In genomic region chr13:83713661-83714291, GRCm38 (mm10) we compare ENCODE assay signal across 11 mouse cellular contexts.
A peak's percentile ranks its signal among the peaks of the same experiment; 100 is the strongest.
DNase-seq lines count a peak whose midpoint lies in the region; ATAC-seq and TF ChIP-seq lines count a peak whose summit lies in the region.
"Had no signal": no experiment of that assay in that cellular context is flagged by ENCODE, and none has a peak within 500 bp of the region (broad histone marks: within the 10 kb centered on the region; RNA-seq: fewer than 3 reads in every experiment).

No protein-coding gene starts in this region.

- no peaks in the 10 kb centered on the region for H3K36me3 ChIP-seq in intestine, embryonic 14.5 days (ENCODE audit: control insufficient read depth, insufficient read depth, low read length)
- no peaks in the 10 kb centered on the region for H3K36me3 ChIP-seq in intestine, postnatal 0 days (ENCODE audit: control insufficient read depth, insufficient read depth)
- H3K36me3 ChIP-seq in embryonic facial prominence, embryonic 12.5 days: no peaks in the 10 kb centered on the region
- H3K36me3 ChIP-seq in kidney, embryonic 16.5 days (ENCODE audit: insufficient read depth, low read length): no peaks in the 10 kb centered on the region

- H3K27me3 ChIP-seq in intestine, embryonic 14.5 days (replicated peaks; ENCODE audit: control insufficient read depth, insufficient read depth, low read length): peaks cover 78% of the 10 kb centered on the region
- peaks cover 64% of the 10 kb centered on the region for H3K27me3 ChIP-seq in intestine, postnatal 0 days (replicated peaks; ENCODE audit: control insufficient read depth, insufficient read depth, low read length)
- H3K27me3 ChIP-seq in embryonic facial prominence, embryonic 12.5 days: peaks cover 64% of the 10 kb centered on the region
- H3K27me3 ChIP-seq in kidney, embryonic 16.5 days (ENCODE audit: insufficient read depth, low read length): peaks cover 79% of the 10 kb centered on the region

- DNase-seq in intestine, embryonic 14.5 days (ENCODE audit: low spot score): peak; percentile 54
- DNase-seq in layer of hippocampus, postnatal 25 days (ENCODE audit: extremely low spot score in 1 of 2, low spot score in 1 of 2): peak; percentile 30 to 53
- no peak for DNase-seq in adrenal gland, postnatal 36 days
- DNase-seq in kidney, postnatal 14 days: no peak

- no peak for TF ChIP-seq CTCF in intestine, postnatal 0 days (IDR thresholded peaks at IDR 0.05; ENCODE audit: low read depth)
- no peak for TF ChIP-seq CTCF in olfactory bulb, adult 2 months (IDR thresholded peaks at IDR 0.05; ENCODE audit: insufficient read depth, low read depth, low read length)

- no peak overlapping the region for H3K4me2 ChIP-seq in intestine, embryonic 14.5 days (ENCODE audit: low read length)
- H3K4me2 ChIP-seq in intestine, postnatal 0 days (replicated peaks; ENCODE audit: low read depth): no peak overlapping the region
- H3K4me2 ChIP-seq in embryonic facial prominence, embryonic 12.5 days (replicated peaks): 0 out of 2 replicates have a peak overlapping the region, but pooled peaks have one; percentile 5
- no peak overlapping the region for H3K4me2 ChIP-seq in kidney, embryonic 16.5 days (replicated peaks; ENCODE audit: low read depth, low read length)

- TF ChIP-seq POLR2A in olfactory bulb, adult 2 months (IDR thresholded peaks at IDR 0.05; ENCODE audit: insufficient read depth, low read depth, low read length): no peak

- H3K4me1 ChIP-seq in intestine, embryonic 14.5 days (replicated peaks; ENCODE audit: control insufficient read depth, insufficient read depth, low read length): no peaks in the 10 kb centered on the region
- H3K4me1 ChIP-seq in intestine, postnatal 0 days (replicated peaks; ENCODE audit: control insufficient read depth, insufficient read depth, low read length): no peaks in the 10 kb centered on the region
- H3K4me1 ChIP-seq in embryonic facial prominence, embryonic 12.5 days: no peaks in the 10 kb centered on the region
- peaks cover 4% of the 10 kb centered on the region; the same call in 1 of the 2 replicates for H3K4me1 ChIP-seq in olfactory bulb, adult 2 months (ENCODE audit: control insufficient read depth, insufficient read depth, low read length)
- H3K4me1 ChIP-seq in kidney, embryonic 16.5 days (ENCODE audit: insufficient read depth, low read length): no peaks in the 10 kb centered on the region

- no peak overlapping the region for H3K4me3 ChIP-seq in intestine, embryonic 14.5 days (ENCODE audit: low read depth, low read length)
- H3K4me3 ChIP-seq in intestine, postnatal 0 days (ENCODE audit: low read depth, low read length): no peak overlapping the region
- H3K4me3 ChIP-seq in embryonic facial prominence, embryonic 12.5 days: no peak overlapping the region
- H3K4me3 ChIP-seq in olfactory bulb, adult 2 months (ENCODE audit: insufficient read depth, low read depth, low read length): peak overlapping the region; percentile 11; the same call in 1 of the 2 replicates
- no peak overlapping the region for H3K4me3 ChIP-seq in kidney, embryonic 16.5 days (ENCODE audit: low read length)

- no peak for ATAC-seq in intestine, embryonic 14.5 days (replicated peaks; ENCODE audit: low FRiP score, low TSS enrichment, low read depth)
- no peak for ATAC-seq in intestine, postnatal 0 days
- ATAC-seq in embryonic facial prominence, embryonic 12.5 days (ENCODE audit: insufficient number of reproducible peaks, insufficient read depth, low FRiP score, low TSS enrichment): no peak
- ATAC-seq in kidney, embryonic 16.5 days (ENCODE audit: low FRiP score, low TSS enrichment): no peak
- ATAC-seq: CD4-positive, CD25-positive, alpha-beta regulatory T cell, adult 4 months had no signal

- no peaks in the 10 kb centered on the region for H3K9me3 ChIP-seq in intestine, embryonic 14.5 days (ENCODE audit: control insufficient read depth, low read length)
- H3K9me3 ChIP-seq in intestine, postnatal 0 days (ENCODE audit: control insufficient read depth): no peaks in the 10 kb centered on the region
- no peaks in the 10 kb centered on the region for H3K9me3 ChIP-seq in embryonic facial prominence, embryonic 12.5 days
- H3K9me3 ChIP-seq in kidney, embryonic 16.5 days (ENCODE audit: low read length): no peaks in the 10 kb centered on the region

- H3K9ac ChIP-seq in intestine, embryonic 14.5 days (ENCODE audit: low read length): no peak overlapping the region
- no peak overlapping the region for H3K9ac ChIP-seq in intestine, postnatal 0 days (ENCODE audit: low read depth, low read length)
- H3K9ac ChIP-seq in embryonic facial prominence, embryonic 12.5 days: no peak overlapping the region
- no peak overlapping the region for H3K9ac ChIP-seq in kidney, embryonic 16.5 days (replicated peaks; ENCODE audit: low read length)

- 2% methylated on average over 19 of the region's 19 CpGs for WGBS in intestine, embryonic 14.5 days
- 6% methylated on average over 19 of the region's 19 CpGs for WGBS in intestine, postnatal 0 days
- 2% methylated on average over 19 of the region's 19 CpGs for WGBS in embryonic facial prominence, embryonic 12.5 days
- WGBS in olfactory bulb, adult 2 months: 41% methylated on average over 19 of the region's 19 CpGs
- 3% methylated on average over 19 of the region's 19 CpGs for WGBS in kidney, embryonic 16.5 days

- no peak overlapping the region for H3K27ac ChIP-seq in intestine, embryonic 14.5 days (ENCODE audit: low read depth)
- no peak overlapping the region for H3K27ac ChIP-seq in intestine, postnatal 0 days (ENCODE audit: low read depth, low read length)
- H3K27ac ChIP-seq in embryonic facial prominence, embryonic 12.5 days: no peak overlapping the region
- H3K27ac ChIP-seq in olfactory bulb, adult 2 months (ENCODE audit: insufficient read depth, low read depth, low read length): peak overlapping the region; percentile 19
- H3K27ac ChIP-seq in kidney, embryonic 16.5 days (ENCODE audit: low read length): no peak overlapping the region
- H3K27ac ChIP-seq: kidney, postnatal 0 days; macrophage had no signal

Comparison
In these comparisons a context has a peak if more than half of its experiments do, and no peak if none do; other contexts are left out.
1. DNase-seq: peak in intestine, embryonic 14.5 days (single experiment) and layer of hippocampus, postnatal 25 days (2 of 2); none in adrenal gland, postnatal 36 days (0 of 2) and kidney, postnatal 14 days (single experiment).